Mouse (Mus musculus) urinary bladder, postnatal 14 days (tissue): ENCODE measurements around the gene Tbc1d10b.
A peak's percentile ranks its signal among the peaks of the same experiment; 100 is the strongest.
"Not testable (repeated sequence)": the region's sequence is repeated elsewhere in the genome, so short reads cannot be mapped to it uniquely, and the experiment has no call there.

ENCODE experiments used
- DNase-seq: peaks from one replicate; pipeline ENCODE4 v3.0.0; 2021; ENCODE audit warnings: low spot score

The Tbc1d10b gene

DNA sequence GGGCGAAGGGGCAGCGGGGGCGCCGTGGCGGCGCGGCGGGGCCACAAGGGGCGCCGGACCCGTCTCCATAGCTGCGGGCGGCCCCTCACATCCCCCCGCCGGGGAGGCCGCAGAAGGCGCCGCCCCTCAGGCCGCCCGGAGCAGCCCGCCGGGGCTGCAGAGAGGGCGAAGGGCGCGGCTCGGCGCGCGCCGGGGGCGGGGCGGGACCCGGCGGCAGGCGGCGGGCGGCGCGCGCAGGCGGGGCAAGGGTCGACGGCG lies at the start of gene Tbc1d10b:
Tbc1d10b (minus strand) TSS at position 174 of the 258 bp plus-strand sequence.
- no peak for DNase-seq

DNA sequence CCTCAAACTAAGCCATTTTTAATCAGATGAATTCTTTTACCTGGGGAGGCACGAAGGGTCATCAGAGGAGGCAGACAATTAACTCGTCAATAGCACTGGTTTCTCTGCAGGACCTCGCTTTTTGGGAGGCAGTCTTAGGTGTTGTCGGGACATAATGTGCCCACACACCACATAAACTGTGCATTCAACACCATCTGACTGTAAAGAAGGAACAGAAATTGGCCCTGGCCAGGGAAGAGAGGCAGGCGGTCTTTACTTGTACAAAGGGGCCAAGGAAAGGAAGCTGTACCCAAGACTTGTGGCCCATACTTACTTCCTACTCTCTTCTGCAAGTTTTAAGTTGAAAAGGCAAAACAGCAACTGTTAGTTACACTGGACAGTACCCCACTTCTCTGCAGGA lies 48.2 kb upstream of the Tbc1d10b start:
- DNase-seq, result no peak

GRCm38 (mm10) chr7:127255965-127256364 lies 47.7 kb upstream of the Tbc1d10b start:
- DNase-seq, result no peak

GRCm38 (mm10) chr7:127255008-127255407 lies 46.7 kb upstream of the Tbc1d10b start:
- no peak for DNase-seq

GRCm38 (mm10) chr7:127253821-127254769 lies 45.8 kb upstream of the Tbc1d10b start:
- peak; percentile 96 for DNase-seq

- no peak for DNase-seq
Measured at GRCm38 (mm10) chr7:127253341-127253740, 45.1 kb upstream of the Tbc1d10b start.

DNA sequence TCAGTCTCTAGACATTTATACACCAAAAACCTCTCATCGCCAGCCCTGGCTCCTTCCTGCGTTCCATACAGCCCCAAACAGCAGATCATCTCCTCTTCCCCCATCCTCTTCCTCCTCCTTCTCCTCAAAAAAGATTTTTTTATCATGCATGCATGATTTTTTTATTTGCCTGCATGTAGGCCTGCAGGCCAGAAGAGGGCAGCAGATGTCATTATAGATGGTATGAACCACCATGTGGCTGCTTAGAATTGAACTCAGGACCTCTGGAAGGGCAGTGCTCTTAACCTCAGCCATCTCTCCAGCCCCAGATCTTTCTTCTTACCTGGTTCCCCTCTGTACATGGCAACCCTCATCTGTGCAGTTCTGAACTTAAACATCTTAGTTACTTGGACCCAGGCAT lies 44.1 kb upstream of the Tbc1d10b start:
- DNase-seq, result no peak

- DNase-seq, result not testable (repeated sequence)
Measured at GRCm38 (mm10) chr7:127250511-127250910, 42.2 kb upstream of the Tbc1d10b start.

DNA sequence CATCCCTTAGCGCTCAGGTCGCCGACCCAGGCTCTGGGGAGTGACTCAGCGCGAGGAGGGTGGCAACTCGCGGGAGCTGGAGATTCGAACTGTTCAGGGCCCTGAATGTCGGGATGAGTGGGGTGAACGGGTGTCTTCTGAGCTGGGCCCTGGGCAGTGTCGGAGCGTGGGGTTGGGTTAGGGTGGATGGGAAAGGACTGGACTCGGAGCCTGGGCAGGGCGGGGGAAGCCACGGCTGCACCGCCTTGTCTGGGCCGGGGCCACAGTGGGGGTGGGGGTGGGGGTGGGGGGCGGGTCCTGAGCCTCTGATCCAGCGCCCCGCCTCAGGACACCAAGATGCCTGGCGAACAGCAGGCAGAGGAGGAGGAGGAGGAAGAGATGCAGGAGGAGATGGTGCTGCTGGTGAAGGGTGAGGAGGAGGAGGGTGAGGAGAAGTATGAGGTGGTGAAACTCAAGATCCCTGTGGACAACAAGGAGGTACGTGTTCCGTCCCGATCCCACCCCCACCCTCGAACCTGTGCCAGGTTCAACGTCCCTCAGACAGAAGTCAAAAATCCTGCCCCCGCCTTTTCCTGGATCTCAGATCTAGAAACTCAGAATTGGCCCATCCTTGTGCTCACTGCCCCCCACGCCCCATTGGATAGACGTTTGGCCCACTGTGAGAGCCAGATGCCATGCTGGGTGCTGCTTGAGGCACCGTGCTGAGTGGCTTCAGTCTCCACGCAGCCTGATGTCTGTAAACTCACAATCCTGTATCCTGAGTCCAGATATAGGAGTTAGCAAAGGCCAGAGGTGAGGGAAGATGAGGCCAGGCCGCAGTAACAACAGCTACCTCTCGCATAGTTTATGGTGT lies 36.6 kb upstream of the Tbc1d10b start:
- no peak for DNase-seq

DNA sequence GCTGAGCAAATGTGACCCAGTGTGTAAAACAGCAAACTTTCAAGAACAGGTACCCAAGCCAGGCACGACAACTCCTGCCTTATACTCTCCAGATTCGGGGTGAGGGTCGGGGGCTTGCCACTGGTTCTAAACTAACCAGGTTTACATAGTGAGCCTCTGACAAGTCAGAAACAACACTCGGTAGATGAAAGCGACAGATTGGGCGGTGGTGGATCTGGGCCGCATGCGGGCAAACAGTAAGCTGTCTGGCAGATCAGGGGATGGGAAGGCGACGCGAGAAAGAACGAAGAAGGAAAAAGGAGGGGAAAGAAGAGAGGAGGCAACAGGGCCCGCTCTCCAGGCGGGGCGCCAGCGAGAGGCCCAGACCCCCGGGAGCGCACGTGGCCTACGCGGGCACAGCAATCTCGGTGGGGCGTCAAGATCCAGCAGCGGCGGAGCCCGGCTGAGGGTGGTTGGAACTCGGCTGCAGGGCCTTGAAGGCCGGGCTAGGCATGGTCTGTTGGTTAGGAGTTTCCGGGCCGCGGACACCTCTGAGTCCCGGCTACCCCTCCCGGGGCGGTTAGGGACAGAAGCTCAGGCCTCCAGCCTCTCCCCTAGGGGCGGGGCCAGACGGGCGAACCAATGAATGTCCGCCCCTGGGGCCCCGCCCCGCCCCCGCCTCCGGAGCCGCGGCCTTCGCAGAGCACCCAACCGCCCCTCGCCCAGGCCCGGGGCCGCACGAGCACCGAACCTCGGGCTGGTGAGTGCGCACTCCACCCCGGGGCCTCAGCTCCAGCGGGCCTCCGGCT lies 35.8 kb upstream of the Tbc1d10b start, which contains the start of gene Zfp771:
Zfp771 (plus strand) TSS at position 405 of the 788 bp plus-strand sequence.
- DNase-seq, result peak; percentile 96

GRCm38 (mm10) chr7:127243361-127243867 lies 35.1 kb upstream of the Tbc1d10b start:
- DNase-seq, result no peak

- DNase-seq, result no peak
Measured at GRCm38 (mm10) chr7:127234777-127235176, 26.5 kb upstream of the Tbc1d10b start.

- DNase-seq, result no peak
Measured at GRCm38 (mm10) chr7:127233765-127234164, 25.5 kb upstream of the Tbc1d10b start.

GRCm38 (mm10) chr7:127233368-127233749 lies 25.1 kb upstream of the Tbc1d10b start:
- no peak for DNase-seq

GRCm38 (mm10) chr7:127232622-127233367 lies 24.5 kb upstream of the Tbc1d10b start, which contains the start of the genes Zfp553 and Sept1:
Zfp553 (plus strand) TSS chr7:127233061.
Sept1 (minus strand) TSS chr7:127233130.
- DNase-seq, result peak; percentile 85

DNA sequence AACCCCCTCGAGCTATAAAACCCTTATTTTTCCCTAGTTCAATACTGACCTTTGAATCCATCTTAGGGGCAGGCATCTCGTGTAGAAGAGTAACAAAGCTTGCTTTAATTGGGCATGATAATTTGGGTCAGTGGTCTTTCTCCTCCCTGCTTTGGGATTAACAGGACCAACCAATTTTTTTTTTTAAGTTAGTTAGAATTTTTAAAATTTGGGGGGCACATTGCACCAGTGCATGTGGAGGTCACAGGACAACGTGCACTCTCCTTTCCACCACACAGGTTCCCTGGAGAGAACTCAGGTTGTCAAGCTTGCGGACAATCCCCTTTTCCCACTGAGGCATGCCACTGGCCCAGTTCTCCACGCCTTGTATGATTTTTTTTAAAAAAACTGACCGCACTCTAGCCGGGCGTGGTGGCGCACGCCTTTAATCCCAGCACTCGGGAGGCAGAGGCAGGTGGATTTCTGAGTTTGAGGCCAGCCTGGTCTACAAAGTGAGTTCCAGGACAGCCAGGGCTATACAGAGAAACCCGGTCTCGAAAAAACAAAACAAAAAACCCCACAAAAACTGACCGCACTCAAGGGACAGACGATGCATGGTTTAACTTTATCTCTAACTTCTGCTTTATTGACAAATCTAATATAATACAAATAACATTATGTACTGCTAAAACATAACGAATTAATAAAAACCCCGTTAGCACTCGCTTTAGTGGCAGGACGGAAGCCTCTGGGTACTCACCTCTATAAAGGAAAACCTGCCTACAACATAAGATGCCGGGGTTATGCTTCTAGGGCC lies 23.8 kb upstream of the Tbc1d10b start:
- no peak for DNase-seq

DNA sequence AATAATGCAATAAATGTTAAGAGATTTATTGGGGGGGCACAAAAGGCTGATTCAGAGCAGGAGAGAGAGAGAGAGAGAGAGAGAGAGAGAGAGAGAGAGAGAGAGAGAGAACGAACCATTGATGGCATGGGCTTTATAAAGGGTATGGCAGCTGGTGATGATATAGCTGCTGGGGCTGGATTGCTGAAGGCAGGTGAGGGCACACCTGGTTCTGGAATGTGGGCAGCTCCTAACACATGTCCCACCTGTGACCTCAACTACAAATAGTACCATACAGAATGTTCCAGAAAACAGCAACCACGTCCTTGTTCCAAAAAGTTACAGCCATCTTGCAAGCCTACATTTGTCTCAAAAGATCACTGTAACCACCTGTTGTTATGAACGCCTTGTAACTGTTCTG lies 23.1 kb upstream of the Tbc1d10b start:
- no peak for DNase-seq

GRCm38 (mm10) chr7:127228615-127229303 lies 20.5 kb upstream of the Tbc1d10b start:
- peak; percentile 86 for DNase-seq

GRCm38 (mm10) chr7:127225147-127225995 lies 17.1 kb upstream of the Tbc1d10b start:
- DNase-seq, result no peak
